Mouse (Mus musculus) stomach, postnatal 0 days (tissue): ENCODE measurements around the gene Slc17a2.

ENCODE experiments used
- CTCF ChIP-seq: IDR thresholded peaks from 2 replicates; pipeline ENCODE4 v1.5.1; 2016; ENCODE audit warnings: antibody characterized with exemption, low read depth, mild to moderate bottlenecking, moderate library complexity
- EP300 ChIP-seq: optimal IDR thresholded peaks from 2 replicates; pipeline ENCODE3; 2016; ENCODE audit warnings: antibody characterized with exemption

GRCm38 (mm10) chr13:23873141-23873540 lies 66.3 kb downstream of the Slc17a2 start:
- TF ChIP-seq CTCF (no peak), EP300 (no peak)
